Mouse (Mus musculus): Measurements from ENCODE around the gene BC048671.

The BC048671 gene

GRCm38 (mm10) chr6:90300919-90301318 is at the start of gene BC048671:
TSS of gene BC048671 (plus strand) at chr6:90301219.
- DNase-seq = peak; percentile 48

GRCm38 (mm10) chr6:90288265-90288664 is 12.8 kb upstream of the BC048671 start:
- no peak for DNase-seq

- DNase-seq = peak; percentile 40
Measured at GRCm38 (mm10) chr6:90306315-90306975, 5.4 kb downstream of the BC048671 start.

- DNase-seq = peak; percentile 77
Measured at GRCm38 (mm10) chr6:90308839-90309778, 8.1 kb downstream of the BC048671 start.

DNA sequence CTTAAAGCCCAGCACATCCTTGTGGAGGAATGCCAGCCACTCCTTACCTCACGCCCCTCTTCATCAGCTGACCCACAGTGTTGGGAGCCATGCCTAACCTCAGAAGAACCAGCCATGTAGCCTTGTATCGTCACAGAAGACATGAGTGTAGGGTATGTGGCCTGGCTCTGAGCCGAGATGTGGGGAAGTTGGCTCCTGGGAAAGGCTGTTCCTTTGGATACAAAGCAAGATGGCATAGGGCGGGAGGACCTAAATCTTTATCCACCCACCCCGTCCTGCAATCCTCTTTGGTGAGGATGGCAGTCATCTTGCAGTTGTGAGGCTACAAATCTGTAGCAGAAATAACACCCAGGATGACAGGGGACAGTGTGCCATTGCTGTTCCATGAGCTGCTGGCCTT is 14.9 kb downstream of the BC048671 start:
- peak; percentile 59 for DNase-seq

GRCm38 (mm10) chr6:90317510-90318258 is 16.7 kb downstream of the BC048671 start:
- DNase-seq = peak; percentile 90

DNA sequence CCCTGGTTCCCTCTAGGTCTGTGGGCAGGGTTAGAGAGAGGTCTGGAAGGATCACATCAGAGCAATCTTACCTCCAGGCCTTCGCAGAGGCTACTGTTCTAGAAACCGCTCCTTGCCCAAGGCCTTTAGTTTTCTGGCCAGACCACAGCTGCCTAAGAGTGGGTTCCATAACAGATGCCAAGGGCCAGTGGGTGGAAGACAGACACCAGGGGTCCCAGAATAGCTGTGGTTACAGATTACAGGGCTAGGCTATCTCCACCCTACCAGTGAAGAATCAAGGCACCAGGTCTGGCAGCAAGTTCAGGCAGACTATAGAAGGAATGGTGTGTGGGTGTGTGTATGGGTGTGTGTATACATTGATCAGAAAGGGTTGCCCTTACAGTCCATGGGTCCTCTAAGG is 18.0 kb downstream of the BC048671 start:
- DNase-seq = peak; percentile 85

DNA sequence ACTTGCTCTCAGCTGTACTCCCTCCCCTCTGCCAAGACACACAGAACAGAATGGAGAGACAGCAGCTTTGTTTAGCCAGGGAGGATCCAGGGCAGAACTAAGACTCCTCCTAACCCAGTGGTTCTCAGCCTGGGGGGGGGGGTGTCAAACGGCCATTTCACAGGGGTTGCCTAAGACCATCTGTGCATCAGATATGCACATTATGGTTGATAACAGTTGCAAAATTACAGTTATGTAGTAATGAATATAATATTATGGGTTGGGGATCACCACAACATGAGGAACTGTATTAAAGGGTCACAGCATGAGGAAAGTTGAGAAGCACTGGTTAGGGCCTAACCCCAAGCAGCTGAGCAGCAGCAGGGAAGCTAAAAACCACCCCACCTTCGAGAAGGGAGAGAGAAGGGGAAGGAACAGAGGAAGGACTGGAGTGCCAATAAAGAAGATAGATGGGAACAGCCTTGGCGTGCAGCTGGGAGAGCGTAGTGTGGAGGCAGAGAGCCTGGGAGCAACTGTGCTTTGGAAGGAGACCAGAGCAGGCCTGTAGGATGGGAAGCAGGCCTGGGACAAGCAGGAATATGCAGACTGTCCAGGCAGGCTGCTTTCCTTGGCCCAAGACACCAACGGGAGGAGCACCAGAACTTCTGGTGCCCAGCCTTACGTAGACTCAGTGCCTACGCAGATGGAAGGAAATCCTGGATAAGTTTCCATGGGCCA is 18.6 kb downstream of the BC048671 start:
- DNase-seq = peak; percentile 97

DNA sequence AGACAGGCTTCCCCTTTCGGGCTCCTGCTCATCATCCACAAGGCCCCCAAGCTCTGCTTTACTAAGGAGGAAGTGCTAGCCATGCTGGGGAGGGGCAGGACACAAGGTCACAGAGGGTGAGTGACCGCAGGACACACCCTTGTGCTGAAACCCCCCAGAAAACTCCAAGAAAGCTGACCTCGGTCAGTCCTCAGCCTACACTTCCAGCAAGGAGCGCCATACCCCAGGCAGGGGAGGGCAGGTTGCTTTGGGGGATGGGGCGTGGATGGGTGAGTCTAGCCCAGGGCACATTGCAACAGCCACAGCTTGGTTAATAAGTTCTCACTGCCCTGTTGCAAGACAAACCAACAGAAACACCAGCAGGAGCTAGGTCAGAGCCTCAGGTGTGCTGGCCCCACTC is 19.4 kb downstream of the BC048671 start:
- peak; percentile 85 for DNase-seq

DNA sequence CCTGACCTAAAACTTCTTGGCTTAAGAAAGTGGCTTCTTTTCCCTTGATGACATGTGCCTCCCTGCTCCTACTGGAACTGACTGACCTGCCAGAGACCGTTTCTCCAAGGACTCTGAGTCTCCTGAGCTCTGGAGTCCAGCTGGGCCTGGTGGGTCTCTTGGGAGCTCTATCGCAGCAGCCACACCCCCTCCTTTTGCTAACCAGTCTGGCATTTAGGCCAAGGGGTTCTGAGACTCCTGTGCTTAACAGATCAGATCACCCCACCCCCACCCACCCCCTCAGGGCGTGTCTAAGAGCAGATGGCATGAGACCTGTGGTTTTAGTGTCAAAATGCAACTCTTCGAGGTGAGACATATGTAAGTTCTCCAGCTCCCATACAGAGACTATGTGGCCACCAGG is 20.8 kb downstream of the BC048671 start:
- DNase-seq = peak; percentile 88

GRCm38 (mm10) chr6:90324026-90324425 is 23.0 kb downstream of the BC048671 start:
- DNase-seq = peak; percentile 84

DNA sequence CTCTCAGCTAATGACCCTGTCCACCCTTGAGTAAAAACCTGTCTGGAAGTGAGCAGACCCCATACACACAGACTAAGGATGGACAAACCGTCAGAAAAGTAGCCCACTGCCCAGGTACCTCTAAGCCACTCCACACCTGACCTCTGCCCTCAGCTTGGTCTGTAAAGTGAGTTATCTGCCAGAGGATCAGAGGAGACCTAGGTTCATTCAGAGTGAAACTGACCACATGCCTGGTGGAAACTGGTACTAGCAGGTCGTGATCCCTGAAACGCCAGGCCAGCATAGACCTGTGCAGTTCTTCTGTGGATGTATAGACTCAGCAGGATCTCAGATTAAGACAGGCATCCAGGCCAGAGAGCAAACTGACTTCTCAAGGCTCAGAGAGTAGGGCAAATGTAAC is 23.4 kb downstream of the BC048671 start:
- no peak for DNase-seq

GRCm38 (mm10) chr6:90324991-90325390 is 24.0 kb downstream of the BC048671 start, which contains the start of gene Chst13:
TSS of gene Chst13 (minus strand) at chr6:90325185.
- peak; percentile 90 for DNase-seq

DNA sequence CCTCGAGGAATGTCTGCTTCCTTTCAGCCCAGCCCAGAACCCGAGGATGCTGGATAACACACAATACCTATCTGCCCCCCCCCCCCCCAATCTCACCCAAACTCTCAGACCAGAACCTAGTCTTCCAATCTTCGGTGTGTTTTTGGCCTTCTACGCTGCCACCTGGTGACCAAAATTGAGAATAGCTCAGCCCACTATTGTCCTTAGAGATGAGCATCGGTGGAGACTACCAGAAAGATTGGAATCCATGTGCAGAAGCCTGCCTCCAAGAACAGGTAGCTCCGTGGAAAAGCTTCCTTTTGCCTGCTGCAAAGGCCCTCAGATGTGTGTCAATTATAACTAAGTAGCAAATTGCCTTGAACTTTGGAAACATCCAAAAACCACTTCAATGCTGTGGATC is 26.7 kb downstream of the BC048671 start:
- peak; percentile 77 for DNase-seq

DNA sequence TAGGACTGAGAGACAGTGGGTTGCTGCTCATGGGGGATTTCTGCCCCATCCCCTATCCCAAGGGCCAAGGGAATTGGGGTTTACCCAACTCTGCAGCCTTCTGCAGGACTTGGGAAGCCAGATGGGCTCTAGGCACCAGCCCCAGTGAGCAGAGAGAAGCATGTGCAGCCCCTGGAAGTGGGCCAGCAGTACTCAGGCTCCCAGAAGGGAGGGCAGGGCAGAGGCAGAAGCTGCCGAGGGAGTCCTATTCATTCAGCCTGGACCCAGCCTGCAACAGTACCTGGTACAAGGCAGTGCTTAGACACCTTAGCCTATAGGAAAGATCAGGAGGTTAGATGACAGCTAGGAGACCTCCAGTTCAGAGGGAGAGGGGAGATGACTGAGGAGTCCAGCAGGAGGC is 28.9 kb downstream of the BC048671 start:
- peak; percentile 96 for DNase-seq

GRCm38 (mm10) chr6:90332561-90333425 is 31.8 kb downstream of the BC048671 start, which contains the start of gene Uroc1:
TSS of gene Uroc1 (plus strand) at chr6:90333284.
- DNase-seq = no peak

- no peak for DNase-seq
Measured at GRCm38 (mm10) chr6:90334244-90334643, 33.2 kb downstream of the BC048671 start.

- no peak for DNase-seq
Measured at GRCm38 (mm10) chr6:90342343-90342742, 41.3 kb downstream of the BC048671 start.

GRCm38 (mm10) chr6:90347183-90347582 is 46.2 kb downstream of the BC048671 start:
- DNase-seq = no peak

DNA sequence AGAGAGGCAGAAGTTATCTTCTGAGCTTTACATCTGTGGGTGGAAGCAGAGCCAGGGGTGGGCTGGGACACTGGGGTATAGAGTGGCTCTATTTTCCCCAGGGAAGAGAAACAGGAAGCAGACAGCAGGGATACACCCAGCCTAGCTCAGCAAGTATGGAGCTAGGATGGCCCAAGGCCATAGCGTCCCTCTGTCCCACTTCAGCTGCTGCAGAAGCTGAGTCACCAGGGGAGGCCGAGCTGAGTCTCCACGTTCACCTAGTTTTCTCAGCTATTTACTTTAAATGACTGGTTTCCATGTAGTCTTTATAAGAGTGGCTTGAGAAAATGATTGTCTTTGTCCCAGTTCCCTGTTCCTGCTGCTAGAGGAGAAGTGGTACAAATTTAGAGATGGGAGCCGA is 47.5 kb downstream of the BC048671 start:
- no peak for DNase-seq

DNA sequence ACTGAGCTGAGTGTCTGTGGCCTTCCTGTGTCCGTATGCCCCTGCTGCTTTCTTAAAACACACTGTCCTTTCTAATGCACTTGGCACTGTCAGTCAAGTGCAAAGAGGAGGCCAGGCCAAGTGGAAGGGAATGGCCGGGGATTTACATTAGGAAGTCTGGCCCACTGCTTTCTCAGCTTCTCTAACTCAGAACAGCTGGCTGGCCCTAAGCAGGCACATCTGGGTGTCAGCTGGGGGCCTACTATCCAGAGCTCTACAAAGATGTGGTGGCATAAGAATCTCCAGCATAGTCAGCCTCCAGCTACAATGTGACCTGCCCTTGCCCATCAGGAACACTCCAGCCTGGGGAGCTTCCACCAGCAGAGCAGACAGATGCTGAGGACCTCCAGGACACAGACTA is 49.0 kb downstream of the BC048671 start:
- DNase-seq = no peak
